Mouse (Mus musculus) yolk sac, embryonic 10.5 days (tissue): ENCODE data around the gene Lamtor1.

ENCODE experiments used
- DNase-seq: peaks from one replicate; pipeline ENCODE4 v3.0.0-alpha.2; 2017; ENCODE audit warnings: low spot score

The Lamtor1 gene

DNA sequence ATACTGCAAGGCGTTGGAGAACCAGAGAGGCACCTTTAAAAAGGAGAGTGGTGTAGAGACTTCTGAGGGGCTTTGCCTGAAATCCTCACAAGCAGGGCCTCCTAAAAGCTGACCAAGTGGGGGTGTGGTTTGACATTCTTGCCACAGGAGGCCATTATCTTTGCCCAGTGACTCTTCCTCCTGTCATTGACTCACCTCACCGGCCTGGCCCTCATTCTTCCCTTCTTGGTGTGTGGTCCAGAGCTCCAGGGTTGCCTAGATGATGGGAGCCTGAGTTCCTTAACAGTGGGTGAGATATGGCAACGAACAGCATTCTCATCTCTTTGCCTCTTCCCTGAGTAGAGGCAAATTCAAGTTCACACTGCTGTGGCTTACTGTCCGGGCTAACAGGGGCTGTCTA is 50.2 kb downstream of the Lamtor1 start:
- no peak for DNase-seq

DNA sequence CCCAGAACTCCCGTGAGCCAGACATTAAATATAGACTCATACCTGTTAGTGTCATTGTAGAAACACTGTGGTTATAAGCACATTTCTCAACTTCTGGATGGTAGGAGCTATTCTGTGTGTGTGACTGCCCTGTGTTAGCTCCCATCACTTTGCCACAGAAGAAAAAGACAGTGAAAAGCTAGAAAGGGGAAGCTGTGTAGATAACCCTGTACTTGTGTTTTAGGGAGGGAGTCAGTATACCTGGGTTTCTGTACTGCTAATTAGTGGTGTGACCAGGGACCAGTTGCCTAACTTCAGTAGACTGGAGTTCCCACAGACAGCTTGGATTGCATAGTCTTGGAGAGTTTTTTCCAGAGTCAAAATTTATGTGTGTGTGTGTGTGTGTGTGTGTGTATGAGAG is 50.8 kb downstream of the Lamtor1 start:
- no peak for DNase-seq

DNA sequence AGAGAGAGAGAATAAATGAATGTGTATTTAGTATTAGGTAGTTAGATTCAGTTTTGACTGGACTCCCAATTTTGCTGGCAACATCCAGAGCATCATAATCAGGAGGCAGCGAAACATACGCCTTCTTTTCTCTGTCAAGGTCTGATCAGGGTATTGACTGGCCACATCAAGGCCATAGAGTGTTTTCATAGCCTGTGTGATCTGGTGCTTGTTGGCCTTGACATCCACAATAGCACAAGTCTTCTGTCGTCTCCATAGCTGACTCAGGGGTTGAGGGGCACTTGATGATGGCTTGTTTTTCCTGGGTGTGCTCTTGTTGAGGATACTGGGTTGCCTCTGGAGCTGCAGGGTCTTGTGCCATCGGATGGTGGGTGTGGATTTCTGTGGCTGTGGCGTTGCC is 51.2 kb downstream of the Lamtor1 start:
- no peak for DNase-seq

DNA sequence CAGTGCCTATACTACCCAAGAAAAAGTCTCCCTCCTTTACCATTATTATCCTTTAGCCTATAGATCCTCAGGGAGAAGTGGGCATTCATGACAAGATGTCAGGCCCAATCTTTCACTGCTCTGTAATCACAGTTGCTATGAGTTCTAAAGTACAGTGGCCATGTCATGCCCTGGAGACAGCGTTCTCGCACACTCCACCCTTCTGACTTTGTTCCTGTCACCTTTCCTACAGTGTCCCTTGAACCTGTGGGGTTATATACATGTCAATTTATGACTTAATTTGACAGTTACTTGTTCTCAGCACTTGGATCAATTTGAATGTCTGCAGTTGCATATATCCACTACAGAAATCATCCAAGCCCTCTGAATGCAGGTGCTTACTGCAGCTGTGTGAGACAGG is 57.1 kb downstream of the Lamtor1 start:
- no peak for DNase-seq

DNA sequence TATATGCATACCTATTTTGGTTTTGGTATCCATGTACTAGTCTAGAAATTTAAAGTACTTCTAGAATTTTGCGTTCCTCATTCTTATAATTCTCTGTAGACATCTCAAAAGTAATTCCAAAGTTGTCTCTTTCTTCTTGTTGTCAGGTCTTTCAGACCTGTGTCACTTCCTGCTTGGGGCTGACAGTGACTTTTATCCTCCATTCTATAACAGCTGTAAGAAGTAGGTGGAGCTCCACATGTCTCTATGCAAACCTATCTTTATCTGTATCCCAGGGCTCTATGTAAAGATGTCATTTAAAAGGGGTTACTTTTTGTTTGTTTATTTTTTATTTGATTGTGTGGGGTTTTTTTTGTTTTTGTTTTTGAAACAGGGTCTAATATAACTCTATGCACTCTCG is 57.9 kb downstream of the Lamtor1 start:
- DNase-seq = no peak

DNA sequence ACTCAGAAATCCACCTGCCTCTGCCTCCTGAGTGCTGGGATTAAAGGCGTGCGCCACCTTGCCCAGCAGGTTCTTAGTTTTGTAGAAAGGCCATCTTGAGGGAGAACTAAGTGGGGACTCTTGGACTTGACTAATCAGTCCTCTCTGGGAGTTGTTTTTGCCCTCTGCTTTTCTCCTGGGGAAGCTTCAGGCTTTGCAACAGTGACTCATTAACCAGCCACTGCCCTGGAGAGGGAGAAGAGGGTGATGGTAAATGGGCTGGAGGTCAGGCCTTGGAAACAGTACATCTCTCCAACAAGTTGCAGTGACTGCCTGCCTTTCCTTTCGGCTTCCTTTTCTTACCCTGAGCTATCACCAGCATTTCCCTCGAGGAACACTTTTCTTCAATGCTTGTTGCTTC is 58.8 kb downstream of the Lamtor1 start:
- DNase-seq = peak; percentile 83

DNA sequence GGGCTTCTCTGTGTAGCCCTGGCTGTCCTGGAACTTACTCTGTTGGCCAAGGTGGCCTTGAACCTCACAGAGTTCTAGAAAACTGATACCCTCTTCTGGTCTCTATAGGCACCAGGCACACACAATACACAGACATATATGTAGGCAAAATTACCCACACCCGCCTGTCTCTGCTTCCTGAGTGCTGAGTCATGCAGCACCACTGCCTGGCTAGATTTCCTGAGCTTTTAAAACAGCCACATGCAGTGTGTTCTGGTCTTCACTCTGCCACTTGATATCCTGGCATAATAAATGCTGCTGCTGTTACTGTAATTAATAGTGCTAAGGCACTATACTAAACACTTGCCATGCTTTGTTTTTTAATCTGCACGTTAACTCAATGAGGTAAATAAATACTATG is 59.9 kb downstream of the Lamtor1 start:
- DNase-seq = peak; percentile 42

DNA sequence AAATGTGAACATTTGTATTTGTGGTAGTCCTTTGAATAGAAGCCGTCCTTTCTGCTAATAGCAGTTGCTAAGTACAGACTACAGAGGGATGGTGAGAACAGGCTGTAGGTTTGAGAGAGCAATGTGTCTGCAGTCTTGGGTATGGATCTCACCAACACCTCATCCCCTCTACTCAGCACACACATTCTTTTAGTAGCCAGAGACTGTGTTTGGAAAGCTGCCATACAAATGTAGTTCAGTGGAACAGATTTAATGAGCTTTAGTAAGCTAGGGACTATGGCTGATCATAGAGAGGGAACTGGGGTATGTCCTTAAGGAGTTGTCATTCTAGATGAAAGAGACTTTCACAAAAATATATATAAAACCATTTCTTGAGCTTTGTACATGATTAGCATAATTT is 61.6 kb downstream of the Lamtor1 start:
- no peak for DNase-seq

DNA sequence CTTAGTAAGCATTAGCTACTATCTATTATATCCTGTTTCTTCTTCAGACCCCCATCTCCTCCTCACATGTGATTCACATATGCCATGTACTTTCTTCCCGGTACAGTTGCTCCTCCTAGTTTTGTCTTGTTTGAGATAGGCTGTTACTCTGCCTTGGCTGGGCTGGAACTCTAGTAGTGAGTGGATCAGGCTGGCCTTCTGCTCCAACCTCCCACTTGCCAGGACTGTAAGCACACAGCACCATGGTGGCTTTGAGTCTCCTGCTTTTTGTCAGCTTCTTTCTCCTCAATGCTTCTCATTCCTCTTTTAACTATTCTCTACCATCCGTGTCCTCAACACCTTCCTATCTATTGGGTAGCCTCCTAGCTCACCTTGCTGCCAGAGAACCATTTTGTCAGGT is 63.0 kb downstream of the Lamtor1 start:
- no peak for DNase-seq

DNA sequence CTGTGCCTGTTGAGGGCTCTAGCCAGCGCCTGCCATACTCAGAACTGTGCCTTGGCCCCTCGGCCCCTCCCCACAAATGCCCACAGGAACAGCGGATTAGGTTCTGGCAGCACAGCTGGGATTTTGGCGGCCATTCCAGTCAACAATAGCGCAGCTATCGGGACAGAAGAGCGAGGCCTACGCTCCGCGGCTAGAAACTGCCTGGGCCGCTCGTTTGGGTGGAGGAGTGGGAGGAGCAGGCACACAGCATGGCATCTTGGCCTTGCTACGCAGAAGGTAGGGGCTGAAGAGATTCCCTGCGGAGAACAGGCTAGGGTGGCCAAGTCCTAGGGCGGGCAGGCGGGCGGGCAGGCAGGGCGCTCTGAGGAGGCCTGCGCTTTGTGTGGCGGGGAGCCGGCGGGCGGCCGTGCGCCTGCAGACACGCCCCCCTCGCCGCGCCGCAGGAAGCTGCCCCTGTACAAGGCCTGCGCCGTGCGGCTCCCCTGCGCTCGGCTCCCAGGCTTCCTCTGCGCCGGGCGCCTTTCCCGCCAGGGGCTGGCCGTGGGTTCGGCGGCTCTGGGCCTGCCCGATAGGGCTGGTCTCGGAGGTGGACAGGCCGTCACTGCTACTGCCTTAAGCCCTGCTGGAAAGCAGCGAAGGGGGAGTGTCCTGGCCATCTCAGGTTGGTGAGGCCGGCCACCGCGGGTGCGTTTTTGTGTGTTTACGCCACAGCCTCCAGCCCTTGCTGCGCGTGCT is 64.2 kb downstream of the Lamtor1 start:
- peak; percentile 90 for DNase-seq

DNA sequence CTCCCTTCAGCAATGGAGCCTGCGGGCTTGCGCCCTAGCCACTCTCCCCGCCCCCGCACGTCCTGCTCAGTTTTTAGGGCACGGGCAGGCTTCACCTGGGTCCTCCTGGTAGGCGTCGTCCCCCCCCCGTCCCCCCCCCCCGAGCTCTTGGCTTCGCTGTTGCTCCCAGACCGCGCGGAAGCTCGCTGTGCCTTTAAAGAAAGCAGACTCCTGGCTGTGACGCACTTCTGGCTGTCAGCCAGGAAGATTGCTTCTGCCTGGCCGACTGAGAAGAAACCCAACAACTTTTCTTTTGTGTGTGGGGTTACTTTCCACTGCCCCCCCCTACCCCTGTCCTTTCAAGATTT is 64.7 kb downstream of the Lamtor1 start:
- peak; percentile 86 for DNase-seq

DNA sequence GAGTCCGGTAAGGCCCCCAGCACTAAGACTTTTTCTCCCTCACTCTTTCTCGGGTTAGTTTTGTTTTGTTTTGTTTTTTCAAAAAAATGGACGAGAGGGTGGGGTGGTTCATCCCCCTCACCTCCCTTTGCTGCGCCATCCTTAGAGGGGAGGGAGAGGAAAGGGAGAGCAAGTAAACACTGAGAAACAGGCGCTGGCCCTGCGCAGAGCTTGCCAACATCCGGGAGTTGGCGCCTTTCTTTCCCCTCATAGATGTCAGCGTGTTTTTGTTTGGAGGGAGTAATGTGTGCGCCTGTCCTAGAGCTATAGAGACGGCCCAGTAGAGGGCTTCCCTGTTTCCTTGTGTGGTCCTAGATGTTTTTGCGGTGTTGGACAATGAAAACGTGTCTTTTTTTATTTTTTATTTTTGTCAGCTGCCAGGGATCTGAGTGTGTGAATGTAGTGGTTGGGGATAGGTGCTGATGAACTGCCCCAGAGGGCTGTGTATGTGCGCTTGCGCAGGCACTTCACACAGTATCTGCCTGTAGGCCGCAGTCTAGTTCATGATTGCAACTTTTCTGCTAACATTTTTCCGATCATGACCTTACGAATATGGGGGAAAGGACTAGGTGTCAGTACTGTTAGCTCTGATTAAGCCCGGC is 65.2 kb downstream of the Lamtor1 start:
- DNase-seq = peak; percentile 78

DNA sequence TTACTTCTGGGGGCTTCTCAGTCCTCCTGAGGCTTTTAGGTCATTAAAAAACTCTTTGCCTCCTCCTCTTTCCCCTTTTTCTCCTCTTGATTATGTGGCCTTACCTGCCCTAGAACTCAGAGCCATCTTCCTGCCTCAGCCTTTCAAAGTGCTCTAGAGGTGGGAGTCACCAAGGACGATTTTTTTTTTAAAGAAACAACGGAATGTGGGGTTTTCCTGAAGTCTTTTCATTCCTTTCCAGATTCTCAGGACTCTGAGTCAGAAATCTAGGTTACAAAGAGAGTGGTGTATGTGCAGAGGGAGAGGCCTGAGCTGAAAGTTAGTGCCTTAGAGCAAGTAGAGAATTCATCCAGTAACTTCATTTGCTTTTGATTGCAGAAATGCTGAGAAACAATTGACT is 66.0 kb downstream of the Lamtor1 start:
- DNase-seq = no peak

DNA sequence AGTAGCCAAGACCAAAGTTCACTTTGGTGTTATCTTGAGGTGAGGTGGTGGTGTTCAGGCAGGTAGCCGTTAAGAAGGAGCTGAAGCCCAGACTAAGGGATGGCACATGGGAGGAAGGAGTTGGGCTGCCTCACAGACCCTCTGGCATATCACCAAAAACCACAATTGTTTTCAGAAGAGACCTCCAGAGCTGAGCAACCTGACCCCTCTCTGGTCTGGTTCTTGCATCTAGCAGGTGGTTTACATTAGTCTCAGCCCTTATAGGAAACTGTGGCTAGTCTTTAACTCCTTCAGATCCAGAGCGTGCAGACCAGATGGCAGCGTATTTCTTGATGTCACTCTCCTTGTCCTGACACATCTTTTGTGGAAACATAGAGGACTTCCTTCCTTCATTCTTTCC is 68.0 kb downstream of the Lamtor1 start:
- DNase-seq = peak; percentile 32

DNA sequence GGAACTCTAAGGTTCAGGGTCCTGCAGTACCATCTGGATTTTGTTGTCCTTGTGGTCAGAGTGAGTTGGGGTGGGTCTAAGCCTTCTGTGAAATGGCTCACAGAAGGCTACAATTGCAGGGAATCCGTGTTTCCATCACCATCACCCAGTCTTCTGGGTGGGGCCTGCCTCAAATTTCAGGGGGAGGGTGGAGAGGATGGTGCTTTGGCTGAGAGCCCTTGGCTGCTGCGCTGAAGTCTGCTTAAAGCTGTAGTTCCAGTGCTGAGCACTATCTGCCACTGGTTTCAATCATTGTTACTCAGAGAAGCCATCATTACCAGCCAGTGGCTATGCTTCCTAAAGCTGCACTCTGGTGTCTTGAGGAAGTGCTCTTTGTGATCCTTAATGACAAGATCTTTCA is 68.8 kb downstream of the Lamtor1 start:
- DNase-seq = no peak
